Mouse (Mus musculus): Measurements from ENCODE around the gene Flrt3. TPM values are rescaled to one million over a fixed set of nuclear protein-coding genes. Genes with fewer than 3 reads are reported as not detected.
A peak's percentile ranks its signal among the peaks of the same experiment; 100 is the strongest.

Flrt3 gene
- polyA plus RNA-seq, 1 experiment from 2014 or later: 62.5 TPM

DNA sequence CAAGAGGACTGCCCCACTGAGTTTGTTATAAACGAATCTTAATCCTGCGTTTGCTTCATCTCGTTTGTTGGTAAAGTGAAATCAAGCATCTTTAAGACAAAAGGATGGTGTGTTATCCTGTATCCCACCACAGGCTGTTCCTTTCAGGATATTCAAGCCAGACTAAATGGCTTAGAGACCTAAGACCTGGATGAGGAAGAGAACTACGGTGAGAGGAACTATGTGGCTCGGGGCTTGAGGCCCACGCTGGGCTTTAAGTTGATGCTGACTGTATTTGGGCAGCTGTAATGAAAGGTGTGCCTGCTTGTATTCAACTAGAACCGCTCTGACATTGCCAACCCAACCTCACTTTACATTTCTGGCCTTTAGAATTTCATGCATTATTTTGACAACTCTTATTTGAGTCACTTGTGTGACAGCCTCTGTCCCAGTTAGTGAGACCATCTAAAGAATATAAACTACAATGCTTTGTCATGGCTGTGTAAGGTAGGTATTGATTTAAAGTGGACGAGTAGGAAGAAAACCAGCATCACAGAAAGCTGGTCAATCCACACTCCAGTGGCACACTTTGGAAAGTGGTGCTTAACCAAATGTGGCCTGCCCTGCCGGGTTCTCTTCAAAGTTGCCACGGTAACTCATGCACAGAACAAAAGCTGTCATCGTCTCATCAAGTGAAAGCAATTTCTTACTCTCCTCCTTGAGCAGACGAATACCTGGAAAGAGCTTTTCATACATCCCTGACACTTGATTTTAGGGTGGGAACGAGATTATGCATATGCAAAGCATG is 3.8 kb downstream of the Flrt3 start:
- DNase-seq (ENCODE audit: low spot score): peak; percentile 35
- ATAC-seq: no peak
- peak overlapping the region; percentile 52; the same call in 1 of the 2 replicates for H3K27ac ChIP-seq (ENCODE audit: low read depth, low read length)

DNA sequence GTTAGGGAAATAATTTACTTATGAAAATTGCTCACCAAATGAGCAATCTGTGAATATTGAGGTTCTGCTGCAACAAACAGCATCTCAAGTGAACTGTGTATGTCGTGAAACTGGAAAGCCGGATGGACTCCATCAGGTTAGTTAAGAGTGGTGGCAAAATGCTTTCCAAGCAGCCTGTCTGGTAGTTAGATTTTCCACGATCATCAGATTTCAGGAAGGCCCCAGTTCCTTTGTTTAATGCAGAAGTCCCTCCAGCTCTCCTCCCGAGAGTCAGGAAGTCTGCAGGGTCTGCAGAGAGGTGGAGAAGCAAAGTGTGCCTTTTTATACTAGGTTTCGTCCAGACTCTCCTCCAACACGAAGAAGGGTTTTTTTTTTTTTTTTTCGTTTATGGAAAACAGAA is 4.4 kb downstream of the Flrt3 start:
- no peak overlapping the region for H3K27ac ChIP-seq (ENCODE audit: low read depth, low read length)
- no peaks in the 10 kb centered on the region for H3K9me3 ChIP-seq (replicated peaks; ENCODE audit: control insufficient read depth, low read length)
- DNase-seq (ENCODE audit: low spot score): peak; percentile 33
- WGBS: 15% methylated on average over 7 of the region's 7 CpGs
- H3K36me3 ChIP-seq (ENCODE audit: control insufficient read depth, insufficient read depth, low read length): 0 out of 2 replicates have a peak, but pooled peaks cover 5% of the 10 kb centered on the region
- peaks cover 20% of the 10 kb centered on the region for H3K4me1 ChIP-seq (ENCODE audit: control insufficient read depth, insufficient read depth, low read length)
- H3K9ac ChIP-seq (ENCODE audit: low read length): peak overlapping the region; percentile 58
- H3K4me3 ChIP-seq (ENCODE audit: low read depth, low read length): peak overlapping the region; percentile 60
- peak overlapping the region; percentile 69 for H3K4me2 ChIP-seq (ENCODE audit: low read length)
- no peak for ATAC-seq
- H3K27me3 ChIP-seq (replicated peaks; ENCODE audit: control insufficient read depth, insufficient read depth, low read length): no peaks in the 10 kb centered on the region

More for the DNA sequence above, 3.8 kb downstream of the Flrt3 start:
- Histone ChIP-seq H3K36me3 (ENCODE audit: control insufficient read depth, insufficient read depth, low read length) (0 out of 2 replicates have a peak, but pooled peaks cover 5% of the 10 kb centered on the region), H3K9me3 (replicated peaks; ENCODE audit: control insufficient read depth, low read length) (no peaks in the 10 kb centered on the region), H3K9ac (ENCODE audit: low read length) (peak overlapping the region; percentile 58), H3K4me2 (ENCODE audit: low read length) (peak overlapping the region; percentile 69), H3K4me3 (ENCODE audit: low read depth, low read length) (peak overlapping the region; percentile 60), H3K27me3 (replicated peaks; ENCODE audit: control insufficient read depth, insufficient read depth, low read length) (no peaks in the 10 kb centered on the region), H3K4me1 (ENCODE audit: control insufficient read depth, insufficient read depth, low read length) (peaks cover 20% of the 10 kb centered on the region)
- WGBS: 9% methylated on average over 13 of the region's 13 CpGs

DNA sequence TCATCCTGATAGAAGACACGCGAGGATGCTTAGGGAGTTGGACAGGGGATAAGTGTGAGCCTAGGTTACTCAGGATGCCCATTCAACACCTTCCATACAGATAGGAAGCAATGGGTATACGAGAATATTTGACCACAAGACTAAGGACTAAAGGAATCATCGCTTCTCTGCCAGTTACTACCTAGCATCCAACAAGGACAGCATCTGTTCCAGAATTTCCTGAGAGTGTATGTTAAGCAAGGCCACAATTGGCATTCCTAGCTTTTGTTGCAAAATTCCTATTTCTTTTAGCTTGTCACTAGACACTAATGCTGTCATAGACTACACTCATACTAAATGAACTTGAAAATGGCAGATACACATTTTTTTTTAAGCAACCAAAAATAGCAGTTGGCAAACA is 6.9 kb downstream of the Flrt3 start:
- Histone ChIP-seq H3K4me1 (ENCODE audit: control insufficient read depth, insufficient read depth, low read length) (peaks cover 20% of the 10 kb centered on the region), H3K9me3 (replicated peaks; ENCODE audit: control insufficient read depth, low read length) (no peaks in the 10 kb centered on the region), H3K27ac (ENCODE audit: low read depth, low read length) (no peak overlapping the region), H3K4me3 (ENCODE audit: low read depth, low read length) (no peak overlapping the region), H3K4me2 (ENCODE audit: low read length) (no peak overlapping the region), H3K36me3 (ENCODE audit: control insufficient read depth, insufficient read depth, low read length) (peaks cover 28% of the 10 kb centered on the region), H3K27me3 (replicated peaks; ENCODE audit: control insufficient read depth, insufficient read depth, low read length) (no peaks in the 10 kb centered on the region), H3K9ac (ENCODE audit: low read length) (no peak overlapping the region)
- ATAC-seq: no peak
- DNase-seq (ENCODE audit: low spot score): no peak
- 90% methylated on average over 4 of the region's 4 CpGs for WGBS

DNA sequence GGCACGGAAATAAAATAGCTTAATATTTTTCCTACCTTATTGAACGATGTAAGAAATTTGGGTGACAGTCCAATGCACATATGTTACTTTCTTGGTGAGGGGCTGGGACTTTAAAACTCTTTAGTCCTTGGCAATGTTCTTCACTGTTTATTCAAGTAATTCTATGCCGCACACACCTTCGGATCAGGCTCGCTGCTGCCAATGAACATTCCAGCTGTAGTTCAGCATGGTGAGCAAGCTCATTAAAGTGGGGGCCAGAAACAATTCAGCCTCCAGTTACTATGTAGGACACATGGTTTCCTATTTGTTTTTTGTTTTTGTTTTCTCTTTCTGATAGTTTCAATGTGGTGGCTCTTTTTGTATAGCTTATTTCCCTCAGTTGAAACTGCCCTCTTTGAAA is 8.6 kb downstream of the Flrt3 start:
- WGBS: 67% methylated on average over 5 of the region's 5 CpGs
- no peak overlapping the region for H3K4me3 ChIP-seq (ENCODE audit: low read depth, low read length)
- H3K27ac ChIP-seq (ENCODE audit: low read depth, low read length): no peak overlapping the region
- H3K36me3 ChIP-seq (ENCODE audit: control insufficient read depth, insufficient read depth, low read length): peaks cover 39% of the 10 kb centered on the region
- no peak overlapping the region for H3K4me2 ChIP-seq (ENCODE audit: low read length)
- H3K4me1 ChIP-seq (ENCODE audit: control insufficient read depth, insufficient read depth, low read length): peaks cover 19% of the 10 kb centered on the region
- ATAC-seq: no peak
- no peaks in the 10 kb centered on the region for H3K9me3 ChIP-seq (replicated peaks; ENCODE audit: control insufficient read depth, low read length)
- H3K9ac ChIP-seq (ENCODE audit: low read length): no peak overlapping the region
- no peaks in the 10 kb centered on the region for H3K27me3 ChIP-seq (replicated peaks; ENCODE audit: control insufficient read depth, insufficient read depth, low read length)
- no peak for DNase-seq (ENCODE audit: low spot score)

DNA sequence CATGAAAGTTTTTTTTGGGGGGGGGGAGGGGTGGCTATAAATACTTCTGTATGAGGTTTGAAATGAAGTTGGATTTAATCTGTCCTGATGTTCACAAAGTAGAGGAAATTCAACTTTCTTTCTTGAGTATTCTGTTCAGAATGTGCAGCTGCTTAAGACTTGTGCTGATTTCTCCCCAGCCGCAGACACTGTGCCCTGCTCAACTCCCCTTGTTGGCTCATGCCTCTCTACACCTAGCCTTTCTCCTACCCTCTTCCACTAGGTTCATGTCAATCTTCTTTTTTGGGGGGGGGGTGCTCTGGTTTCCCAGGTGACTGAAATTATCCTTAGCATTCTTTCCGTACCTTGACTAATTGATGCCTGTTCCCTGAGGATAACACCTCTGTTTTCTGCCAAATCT is 17.3 kb downstream of the Flrt3 start:
- Histone ChIP-seq H3K9me3 (replicated peaks; ENCODE audit: control insufficient read depth, low read length) (no peaks in the 10 kb centered on the region), H3K27me3 (replicated peaks; ENCODE audit: control insufficient read depth, insufficient read depth, low read length) (no peaks in the 10 kb centered on the region), H3K4me3 (ENCODE audit: low read depth, low read length) (no peak overlapping the region), H3K9ac (ENCODE audit: low read length) (no peak overlapping the region), H3K27ac (ENCODE audit: low read depth, low read length) (no peak overlapping the region), H3K4me2 (ENCODE audit: low read length) (no peak overlapping the region), H3K4me1 (ENCODE audit: control insufficient read depth, insufficient read depth, low read length) (peaks cover 5% of the 10 kb centered on the region; the same call in 1 of the 2 replicates), H3K36me3 (ENCODE audit: control insufficient read depth, insufficient read depth, low read length) (peaks cover 10% of the 10 kb centered on the region)
- ATAC-seq (peak; percentile 45; the same call in 1 of the 2 replicates), DNase-seq (ENCODE audit: low spot score) (no peak)
- WGBS: 5% methylated on average over 2 of the region's 2 CpGs

DNA sequence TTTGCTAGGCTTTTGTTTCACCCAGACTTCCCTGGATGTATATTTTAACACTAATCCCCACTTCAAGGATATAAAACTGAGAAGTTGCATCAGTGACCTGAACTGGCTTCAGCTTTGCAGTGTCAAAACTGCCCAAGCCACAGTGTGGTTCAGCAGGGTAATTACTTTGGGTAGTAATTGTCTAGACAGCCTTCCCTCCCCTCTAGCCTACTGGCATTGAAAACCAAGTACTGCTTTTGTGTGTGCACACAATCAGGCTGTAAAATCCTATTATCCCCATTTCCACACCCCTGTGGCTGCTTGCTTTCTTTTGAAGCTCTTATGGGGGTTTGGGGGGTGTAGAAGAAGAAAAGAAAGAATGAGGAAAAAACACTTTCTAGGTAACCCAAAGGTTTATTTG is 17.8 kb downstream of the Flrt3 start:
- Histone ChIP-seq H3K9me3 (replicated peaks; ENCODE audit: control insufficient read depth, low read length) (no peaks in the 10 kb centered on the region), H3K4me1 (ENCODE audit: control insufficient read depth, insufficient read depth, low read length) (peaks cover 5% of the 10 kb centered on the region; the same call in 1 of the 2 replicates), H3K4me2 (ENCODE audit: low read length) (no peak overlapping the region), H3K36me3 (ENCODE audit: control insufficient read depth, insufficient read depth, low read length) (peaks cover 6% of the 10 kb centered on the region; the same call in 1 of the 2 replicates), H3K27ac (ENCODE audit: low read depth, low read length) (no peak overlapping the region), H3K27me3 (replicated peaks; ENCODE audit: control insufficient read depth, insufficient read depth, low read length) (no peaks in the 10 kb centered on the region), H3K4me3 (ENCODE audit: low read depth, low read length) (no peak overlapping the region), H3K9ac (ENCODE audit: low read length) (no peak overlapping the region)
- DNase-seq (ENCODE audit: low spot score): peak; percentile 65
- ATAC-seq: peak; percentile 78

DNA sequence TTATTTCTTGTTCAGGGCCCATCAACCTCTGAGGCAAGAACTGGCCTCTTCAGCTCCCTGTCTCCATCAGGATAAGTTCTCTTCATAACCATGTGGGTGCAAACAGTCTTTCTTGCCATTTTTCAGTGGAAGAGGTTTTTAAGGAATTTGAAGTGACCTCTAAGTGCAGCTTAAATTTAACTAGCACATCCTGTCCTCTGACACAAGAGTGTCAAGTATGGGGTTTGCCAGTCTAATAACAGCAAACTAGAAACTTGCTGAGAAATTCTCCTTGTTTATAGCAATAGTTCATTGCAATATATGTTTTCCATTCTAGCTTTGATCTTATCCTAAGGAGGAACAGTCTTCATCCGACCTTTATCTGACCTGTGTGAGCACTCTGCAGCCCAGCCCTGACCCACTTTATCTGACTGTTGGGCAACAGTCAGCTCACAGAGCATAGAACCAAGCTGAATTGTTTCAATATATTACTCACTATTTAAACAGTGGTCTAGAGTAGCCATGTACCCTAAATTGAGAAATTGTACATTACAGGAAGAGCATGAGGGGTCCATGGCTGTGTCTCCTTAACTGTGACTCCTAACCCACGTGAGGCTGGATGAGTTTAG is 49.4 kb downstream of the Flrt3 start:
- Histone ChIP-seq H3K9me3 (replicated peaks; ENCODE audit: control insufficient read depth, low read length) (no peaks in the 10 kb centered on the region), H3K4me2 (ENCODE audit: low read length) (no peak overlapping the region), H3K27ac (ENCODE audit: low read depth, low read length) (no peak overlapping the region), H3K4me3 (ENCODE audit: low read depth, low read length) (no peak overlapping the region), H3K4me1 (ENCODE audit: control insufficient read depth, insufficient read depth, low read length) (no peaks in the 10 kb centered on the region), H3K9ac (ENCODE audit: low read length) (no peak overlapping the region), H3K27me3 (replicated peaks; ENCODE audit: control insufficient read depth, insufficient read depth, low read length) (no peaks in the 10 kb centered on the region), H3K36me3 (ENCODE audit: control insufficient read depth, insufficient read depth, low read length) (no peaks in the 10 kb centered on the region)
- 67% methylated on average over 2 of the region's 2 CpGs for WGBS
- ATAC-seq (no peak), DNase-seq (ENCODE audit: low spot score) (no peak)

DNA sequence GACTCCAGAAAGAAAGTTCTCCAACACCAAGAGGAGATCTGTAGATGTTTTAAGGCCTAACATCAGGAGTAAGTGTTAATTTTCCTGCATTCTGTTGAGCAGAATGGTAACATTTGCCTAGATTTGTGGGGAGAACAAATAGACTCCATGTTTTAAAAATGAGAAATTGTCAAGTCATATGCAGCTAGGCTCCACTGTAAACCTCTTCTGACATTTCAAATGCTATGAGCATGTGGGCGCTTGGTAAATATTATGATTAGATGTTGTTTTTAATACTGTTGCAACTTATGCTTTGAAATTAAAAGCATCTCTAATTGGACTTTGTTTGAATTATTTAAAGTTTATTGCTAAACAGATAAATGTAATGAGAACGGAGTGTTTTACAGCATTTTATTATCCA is 55.8 kb downstream of the Flrt3 start:
- no peak overlapping the region for H3K27ac ChIP-seq (ENCODE audit: low read depth, low read length)
- no peak overlapping the region for H3K4me2 ChIP-seq (ENCODE audit: low read length)
- H3K4me1 ChIP-seq (ENCODE audit: control insufficient read depth, insufficient read depth, low read length): no peaks in the 10 kb centered on the region
- ATAC-seq (no peak), DNase-seq (ENCODE audit: low spot score) (peak; percentile 42)
- 90% methylated on average over 2 of the region's 2 CpGs for WGBS
- H3K9ac ChIP-seq (ENCODE audit: low read length): no peak overlapping the region
- H3K27me3 ChIP-seq (replicated peaks; ENCODE audit: control insufficient read depth, insufficient read depth, low read length): no peaks in the 10 kb centered on the region
- no peaks in the 10 kb centered on the region for H3K9me3 ChIP-seq (replicated peaks; ENCODE audit: control insufficient read depth, low read length)
- no peaks in the 10 kb centered on the region for H3K36me3 ChIP-seq (ENCODE audit: control insufficient read depth, insufficient read depth, low read length)
- H3K4me3 ChIP-seq (ENCODE audit: low read depth, low read length): no peak overlapping the region

Data from forebrain, embryonic 14.5 days (tissue).